ENCODE assay signal across 17 mouse cellular contexts in genomic region chr1:138930856-138931255, GRCm38 (mm10). TPM values are rescaled to one million over a fixed set of nuclear protein-coding genes. Genes with fewer than 3 reads are reported as not detected.
DNase-seq lines count a peak whose midpoint lies in the region; ATAC-seq and TF ChIP-seq lines count a peak whose summit lies in the region.
"Had no signal": no experiment of that assay in that cellular context is flagged by ENCODE, and none has a peak within 500 bp of the region (broad histone marks: within the 10 kb centered on the region; RNA-seq: fewer than 3 reads in every experiment).

No protein-coding gene starts in this region.

- peak; percentile 36 for DNase-seq in lung, postnatal 36 days
- DNase-seq in lung, postnatal 25 days (ENCODE audit: low spot score), result no peak
- peak; percentile 59 for DNase-seq in CH12.LX (ENCODE audit: extremely low read depth)
- no peak for DNase-seq in cerebellum, postnatal 4 days (ENCODE audit: low spot score in 2 of 2)
- DNase-seq in spleen, adult 18-20 months, result no peak
- DNase-seq: adrenal gland, postnatal 25 days; cerebellum, postnatal 10 days; heart, adult 2 months; heart, postnatal 14 days; lung, postnatal 14 days; midbrain, embryonic 14.5 days; thymus, adult 2 months had no signal

- no peak overlapping the region for H3K4me2 ChIP-seq in CH12.LX (ENCODE audit: insufficient read depth, low read depth, poor library complexity, severe bottlenecking)
- no peak overlapping the region for H3K4me2 ChIP-seq in hindbrain, embryonic 13.5 days

- no peaks in the 10 kb centered on the region for H3K36me3 ChIP-seq in CH12.LX (replicated peaks in 1 of 2; ENCODE audit: control insufficient read depth in 1 of 2, insufficient read depth in 1 of 2, low read length in 1 of 2)
- H3K36me3 ChIP-seq in hindbrain, embryonic 13.5 days, result no peaks in the 10 kb centered on the region

- peak; percentile 53 for TF ChIP-seq EP300 in CH12.LX (IDR thresholded peaks at IDR 0.05; ENCODE audit: low read length)

- no peak for ATAC-seq in hindbrain, embryonic 13.5 days (ENCODE audit: low FRiP score)
- ATAC-seq: hindbrain, postnatal 0 days had no signal

- TF ChIP-seq POLR2A in CH12.LX (IDR thresholded peaks at IDR 0.05; ENCODE audit: low read depth, low read length), result no peak
- no peak for TF ChIP-seq POLR2A in embryonic fibroblast, embryonic 13.5 days (IDR thresholded peaks at IDR 0.05; ENCODE audit: low read depth, low read length)

- no peak overlapping the region for H3K9ac ChIP-seq in CH12.LX (ENCODE audit: insufficient read depth, low read depth)
- H3K9ac ChIP-seq in hindbrain, embryonic 13.5 days, result no peak overlapping the region
- H3K9ac ChIP-seq: liver, embryonic 14.5 days had no signal

- peaks cover 0 to 4% of the 10 kb centered on the region in 2 experiments; a peak in 1 of 4 replicates for H3K4me1 ChIP-seq in CH12.LX (ENCODE audit: control insufficient read depth in 1 of 2, insufficient read depth in 2 of 2)
- H3K4me1 ChIP-seq in embryonic fibroblast, embryonic 13.5 days (ENCODE audit: control insufficient read depth, insufficient read depth, low read length), result peaks cover 23% of the 10 kb centered on the region
- H3K4me1 ChIP-seq in hindbrain, embryonic 13.5 days (replicated peaks), result no peaks in the 10 kb centered on the region

- H3K79me2 ChIP-seq in CH12.LX (replicated peaks; ENCODE audit: control insufficient read depth, extremely low read depth, insufficient read depth, poor library complexity, severe bottlenecking), result no peaks in the 10 kb centered on the region

- no peak for TF ChIP-seq CTCF in CH12.LX (conservative IDR thresholded peaks at IDR 0.05 in 1 of 2, IDR thresholded peaks at IDR 0.05 in 1 of 2; ENCODE audit: low read depth in 2 of 2, low read length in 2 of 2)
- TF ChIP-seq CTCF in embryonic fibroblast, embryonic 13.5 days (IDR thresholded peaks at IDR 0.05; ENCODE audit: borderline replicate concordance, insufficient read depth, low read length), result no peak

- no peaks in the 10 kb centered on the region for H3K9me3 ChIP-seq in CH12.LX (replicated peaks; ENCODE audit: low read length)
- no peaks in the 10 kb centered on the region for H3K9me3 ChIP-seq in hindbrain, embryonic 13.5 days

- no peak for TF ChIP-seq RAD21 in CH12.LX (IDR thresholded peaks at IDR 0.05; ENCODE audit: low read depth, low read length)

- WGBS in hindbrain, embryonic 13.5 days, result 79% methylated on average over 3 of the region's 3 CpGs

- in situ Hi-C loops in CH12.LX (cut with MboI; ENCODE audit: low pct_ligation_motif_present, low pct_unique_long_range_greater_than_20kb, low sequenced_read_pairs), result no loop called here

- dilution Hi-C loops in CH12.LX (cut with MboI; ENCODE audit: extremely low pct_ligation_motif_present, extremely low pct_unique_long_range_greater_than_20kb, low sequenced_read_pairs), result no loop called here

- H3K4me3 ChIP-seq in CH12.LX (replicated peaks in 1 of 3; ENCODE audit: low read depth in 2 of 3, low read length in 2 of 3, poor library complexity in 1 of 3), result no peak overlapping the region
- H3K4me3 ChIP-seq in embryonic fibroblast, embryonic 13.5 days (ENCODE audit: insufficient read depth, low read length), result no peak overlapping the region
- no peak overlapping the region for H3K4me3 ChIP-seq in hindbrain, embryonic 13.5 days
- H3K4me3 ChIP-seq: heart, adult 2 months; layer of hippocampus, adult 2 months had no signal

- no peak overlapping the region for H3K27ac ChIP-seq in CH12.LX (ENCODE audit: insufficient read depth, low read depth)
- H3K27ac ChIP-seq in embryonic fibroblast, embryonic 13.5 days (ENCODE audit: insufficient read depth, low read length), result peak overlapping the region; percentile 86
- no peak overlapping the region for H3K27ac ChIP-seq in hindbrain, embryonic 13.5 days
- H3K27ac ChIP-seq: heart, adult 2 months; hindbrain, postnatal 0 days; layer of hippocampus, adult 2 months; liver, embryonic 14.5 days had no signal

- no peaks in the 10 kb centered on the region for H3K27me3 ChIP-seq in CH12.LX (replicated peaks)
- no peaks in the 10 kb centered on the region for H3K27me3 ChIP-seq in hindbrain, embryonic 13.5 days

TF ChIP-seq in CH12.LX, 34 proteins besides CTCF, POLR2A, EP300 and RAD21:
- no peak for TF ChIP-seq UBTF (IDR thresholded peaks at IDR 0.05; ENCODE audit: low read depth, low read length)
- TF ChIP-seq ZNF384 (IDR thresholded peaks at IDR 0.05; ENCODE audit: low read depth, low read length), result no peak; the same call in 1 of the 2 replicates
- TF ChIP-seq JUND (conservative IDR thresholded peaks at IDR 0.05; ENCODE audit: low read depth, low read length), result no peak
- no peak for TF ChIP-seq MAFK (IDR thresholded peaks at IDR 0.05; ENCODE audit: insufficient replicate concordance, low read length)
- no peak for TF ChIP-seq POLR2AphosphoS2 (IDR thresholded peaks at IDR 0.05; ENCODE audit: low read depth, low read length)
- TF ChIP-seq MEF2A (IDR thresholded peaks at IDR 0.05; ENCODE audit: borderline replicate concordance, low read depth, low read length), result peak; percentile 66; the same call in 1 of the 2 replicates
- 0 out of 2 replicates have a peak, but pooled peaks have one; percentile 6 for TF ChIP-seq IRF4 (IDR thresholded peaks at IDR 0.05; ENCODE audit: low read depth, low read length)
- TF ChIP-seq CHD2 (IDR thresholded peaks at IDR 0.05; ENCODE audit: low read length), result 0 out of 2 replicates have a peak, but pooled peaks have one; percentile 20
- no peak for TF ChIP-seq NELFE (IDR thresholded peaks at IDR 0.05; ENCODE audit: low read depth, low read length)
- 0 out of 2 replicates have a peak, but pooled peaks have one; percentile 13 for TF ChIP-seq ETS1 (conservative IDR thresholded peaks at IDR 0.05; ENCODE audit: low read depth, low read length)

RNA-seq across cellular contexts. Expression of gene Dennd1b, which starts 32.4 kb away (rescaled TPM):
- 8.0 and 10.6 TPM in 2 replicates for total RNA-seq in CH12.LX (2012; rRNA removed)
- total RNA-seq in CH12.LX (2014; rRNA removed), result 8.0 and 8.8 TPM in 2 replicates
- 7.2 and 8.9 TPM in 2 replicates for polyA plus RNA-seq in CH12.LX (2012; ENCODE audit: insufficient read length, low read depth)
- polyA plus RNA-seq in embryonic fibroblast, embryonic 13.5 days (2011; ENCODE audit: insufficient read length, low read depth, missing spikeins), result 9.7 and 12.3 TPM in 2 replicates
- polyA plus RNA-seq in hindbrain, embryonic 13.5 days (2015; fragmentation: Nextera tagmentation; extraction: Ambion mirVana), result 10.6 and 11.1 TPM in 2 replicates

Comparison
In these comparisons a context has a peak if more than half of its experiments do, and no peak if none do; other contexts are left out.
1. DNase-seq: peak in lung, postnatal 36 days (single experiment) and CH12.LX (single experiment); none in lung, postnatal 25 days (single experiment), cerebellum, postnatal 4 days (0 of 2) and spleen, adult 18-20 months (0 of 2).